Mouse (Mus musculus): Measurements from ENCODE around the gene Parva.

Gene Parva

GRCm38 (mm10) chr7:112428158-112428535 is 842 bp downstream of the Parva start:
- peak; percentile 91 to 95 for DNase-seq

DNA sequence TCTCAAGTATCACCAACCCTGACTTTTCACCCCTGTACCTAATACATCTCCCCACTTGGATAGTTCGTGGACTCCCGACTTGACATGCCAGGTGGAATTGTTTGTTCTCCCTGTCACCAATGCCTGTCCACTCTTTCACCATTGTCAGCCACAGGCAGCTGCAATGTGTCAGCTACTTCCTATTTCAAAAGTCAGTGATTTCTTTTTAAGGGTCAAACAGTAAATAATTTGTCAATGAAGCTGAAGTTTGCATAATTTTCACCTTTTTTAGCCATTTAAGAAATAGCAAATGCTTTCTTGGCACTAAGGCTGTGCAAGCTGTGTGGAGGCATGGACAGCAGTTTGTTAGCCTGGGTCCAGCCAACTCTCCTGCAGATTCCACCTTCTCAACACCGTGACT is 12.5 kb downstream of the Parva start:
- DNase-seq: no peak

- DNase-seq: peak; percentile 46 to 65
Measured at GRCm38 (mm10) chr7:112444152-112444984, 17.1 kb downstream of the Parva start.

GRCm38 (mm10) chr7:112444985-112445367 is 17.7 kb downstream of the Parva start:
- DNase-seq: no peak

DNA sequence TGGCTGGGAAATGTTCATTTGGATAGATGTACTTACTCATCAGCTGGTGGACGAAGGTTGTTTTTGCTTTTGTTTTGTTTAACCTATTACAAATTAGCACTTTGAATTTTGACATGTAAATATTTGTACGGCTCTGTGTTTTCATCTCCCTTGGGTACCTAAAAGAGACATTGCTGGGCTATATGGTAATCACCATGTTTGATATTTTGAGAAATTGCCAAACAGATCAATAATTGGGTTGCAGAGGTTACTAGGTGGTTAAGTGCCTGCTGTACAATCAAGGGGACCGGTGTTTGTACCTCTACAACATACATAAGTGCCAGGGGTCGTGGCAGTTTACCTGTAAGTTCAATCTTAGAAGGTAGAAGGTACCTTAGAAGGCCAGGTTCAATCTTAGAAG is 19.2 kb downstream of the Parva start:
- DNase-seq: no peak

DNA sequence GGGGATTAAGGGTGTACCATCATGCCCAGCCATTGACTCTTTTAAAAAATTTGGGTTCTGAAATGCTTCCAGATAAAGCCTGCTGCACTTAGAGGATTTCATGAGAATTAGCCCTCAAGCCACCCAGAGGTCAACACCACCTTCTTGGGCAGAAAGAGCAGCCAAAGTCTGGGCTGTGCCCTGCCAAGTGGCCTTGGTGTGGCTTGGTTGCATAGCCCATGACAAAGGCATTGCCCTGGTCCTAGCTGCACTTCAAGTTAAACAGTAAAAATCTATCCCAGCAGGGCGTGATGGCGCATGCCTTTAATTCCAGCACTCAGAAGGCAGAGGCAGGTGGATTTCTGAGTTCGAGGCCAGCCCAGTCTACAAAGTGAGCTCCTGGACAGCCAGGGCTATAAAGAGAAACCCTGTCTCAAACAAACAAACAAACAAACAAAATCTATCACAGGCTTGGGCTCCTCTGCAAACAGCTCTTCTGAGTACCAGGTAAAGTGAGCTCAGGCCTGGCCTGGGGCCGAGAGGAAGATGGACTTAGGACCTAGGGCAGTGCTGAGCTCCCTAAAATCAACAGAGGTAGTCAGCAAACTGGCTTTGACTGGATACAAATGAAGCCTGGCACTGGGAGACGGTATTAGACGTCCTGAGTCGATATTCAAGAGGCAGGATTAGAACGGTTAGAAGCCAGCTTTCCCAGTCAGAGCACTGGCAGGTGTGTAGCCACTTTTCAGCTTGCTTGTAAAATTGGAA is 22.8 kb downstream of the Parva start:
- DNase-seq: no peak

DNA sequence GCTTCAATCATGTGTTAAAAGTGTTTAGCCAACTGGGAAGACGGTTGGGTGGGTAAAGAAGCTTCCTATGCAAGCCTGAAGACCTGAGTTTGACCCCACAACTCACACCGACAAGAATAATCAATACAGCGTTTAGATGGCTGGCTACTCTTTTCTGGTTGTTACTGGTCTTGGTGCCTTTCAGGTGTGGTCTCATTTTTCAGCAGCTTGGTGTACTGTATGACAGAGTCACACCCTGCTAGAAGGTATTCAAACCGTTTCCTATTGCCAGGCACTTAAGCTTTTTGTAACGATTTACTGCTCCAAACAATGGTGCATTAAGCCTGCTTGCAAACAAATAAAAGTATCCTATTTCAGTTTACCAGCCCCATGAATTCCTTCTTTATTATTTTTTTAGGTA is 25.2 kb downstream of the Parva start:
- DNase-seq: no peak

GRCm38 (mm10) chr7:112453805-112454214 is 26.5 kb downstream of the Parva start:
- DNase-seq: peak in 1 of 2 experiments; percentile 37

DNA sequence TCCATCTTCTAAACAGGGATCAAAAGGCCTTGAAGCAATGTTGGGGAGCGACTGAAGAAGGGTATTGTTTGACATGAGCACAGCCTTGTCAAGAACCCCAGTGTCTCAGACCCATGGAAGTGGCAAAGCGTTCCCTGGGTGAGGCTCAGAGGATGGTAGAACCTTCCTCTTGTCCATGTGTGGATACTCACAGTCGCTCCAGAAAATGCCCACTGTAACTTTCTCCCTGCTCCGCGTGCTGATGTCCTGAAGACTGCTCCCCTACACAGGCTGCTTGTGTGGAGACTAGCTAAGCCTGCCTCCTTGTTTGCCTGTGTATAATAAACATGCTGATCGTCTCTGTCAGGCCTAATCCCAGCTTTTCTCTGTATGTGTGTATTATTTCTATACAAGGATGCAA is 27.1 kb downstream of the Parva start:
- DNase-seq: no peak

DNA sequence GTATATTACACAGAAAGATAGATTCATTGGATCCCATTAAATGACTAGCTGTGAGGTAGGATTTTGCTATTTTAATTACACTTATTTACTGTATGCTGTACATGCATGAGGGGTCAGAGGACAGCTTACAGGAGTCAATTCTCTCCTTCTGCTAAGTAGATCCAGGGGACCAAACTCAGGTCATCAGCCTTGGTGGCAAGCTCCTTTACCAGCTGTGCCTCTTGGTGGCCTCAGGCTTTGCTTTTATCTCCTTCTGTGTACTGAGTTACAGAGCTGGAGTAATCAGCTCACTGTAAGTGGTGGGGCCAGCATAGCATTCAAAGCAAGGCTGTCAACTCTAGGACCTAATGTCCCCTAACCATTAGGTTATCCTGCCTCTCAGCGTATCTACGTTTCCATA is 27.6 kb downstream of the Parva start:
- no peak for DNase-seq

DNA sequence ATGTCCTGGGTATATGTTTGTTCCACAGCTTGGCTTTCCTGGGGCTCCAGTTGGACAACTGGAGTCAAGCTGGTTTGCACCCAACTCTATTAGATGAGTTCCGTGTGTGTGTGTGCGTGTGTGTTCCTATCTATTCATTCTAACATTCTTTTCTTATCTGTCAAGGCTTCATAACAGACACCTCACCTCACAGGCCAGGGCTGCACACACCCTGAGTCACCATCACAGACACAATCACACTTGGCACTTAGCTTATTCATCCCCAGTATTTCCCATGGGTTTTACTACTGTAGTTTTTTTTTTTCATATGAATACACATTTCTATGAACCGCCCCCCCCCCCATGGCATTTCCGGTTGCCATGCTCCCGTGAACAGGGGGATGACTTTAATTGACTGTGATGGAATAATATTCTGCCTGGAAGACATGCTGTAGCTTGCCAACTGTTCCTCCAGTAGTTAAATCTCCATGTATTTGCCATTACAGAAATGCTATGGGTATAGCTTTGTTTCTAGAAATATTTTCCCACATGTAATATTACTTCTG is 28.3 kb downstream of the Parva start:
- no peak for DNase-seq

- no peak for DNase-seq
Measured at GRCm38 (mm10) chr7:112457373-112457772, 30.1 kb downstream of the Parva start.

- DNase-seq: no peak
Measured at GRCm38 (mm10) chr7:112457920-112458319, 30.6 kb downstream of the Parva start.

DNA sequence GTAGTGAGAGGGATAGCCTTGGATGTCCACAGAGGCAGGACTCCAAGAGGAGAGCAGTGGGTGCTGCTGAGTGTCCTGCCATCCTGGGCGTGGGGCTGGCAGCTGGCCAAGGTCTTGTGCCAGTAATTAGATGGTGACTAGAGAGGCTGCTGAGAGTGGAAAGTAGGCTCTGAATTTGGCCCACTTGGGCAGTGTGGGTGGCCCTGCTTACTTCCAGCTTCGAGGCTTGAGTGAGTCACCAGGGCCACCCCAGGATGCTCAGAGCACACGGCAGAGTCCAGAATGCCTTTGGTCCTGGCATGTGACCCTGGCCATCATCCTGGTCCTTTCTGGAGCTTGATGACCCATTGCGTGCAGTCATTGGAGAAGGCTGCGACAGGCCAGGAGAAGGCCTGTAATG is 31.1 kb downstream of the Parva start:
- DNase-seq: peak; percentile 37 to 55

DNA sequence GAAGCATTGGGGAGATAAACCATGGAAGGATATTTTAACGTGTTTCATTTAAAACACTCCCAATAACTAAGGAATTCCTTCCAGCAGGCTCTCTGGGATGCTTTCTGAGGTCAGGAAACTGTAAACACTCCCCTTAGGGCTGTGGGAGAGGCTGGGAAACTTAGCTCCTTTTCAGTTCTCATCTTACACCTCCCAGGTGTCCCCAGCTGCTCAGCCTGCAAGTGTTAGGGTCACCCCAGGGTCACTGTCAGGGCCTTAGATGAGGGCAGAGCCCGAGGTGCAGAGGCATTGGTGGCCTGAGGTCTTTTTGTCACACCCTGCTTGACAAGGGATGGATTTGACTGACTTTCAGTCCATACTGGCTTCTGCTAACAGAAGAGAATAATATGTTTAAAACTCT is 35.8 kb downstream of the Parva start:
- peak; percentile 63 to 73 for DNase-seq

DNA sequence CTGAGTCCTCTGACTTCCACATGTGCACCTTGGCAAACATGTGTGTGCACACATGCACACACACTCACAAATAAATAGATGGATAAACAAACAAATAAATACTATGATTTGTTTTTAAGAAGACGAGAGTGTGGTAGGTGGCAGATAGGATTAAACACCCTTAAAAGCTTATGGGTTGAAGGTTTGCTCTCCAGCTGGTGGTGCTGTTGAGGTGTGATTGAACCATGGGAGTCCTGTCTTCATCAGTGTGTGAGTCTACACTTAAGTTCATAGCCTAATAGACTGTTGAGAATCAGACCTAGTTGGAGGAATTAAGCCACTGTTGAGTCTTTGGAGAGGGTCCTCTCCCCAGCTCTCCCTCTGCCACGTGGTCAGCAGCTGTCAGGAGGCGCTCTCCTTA is 38.6 kb downstream of the Parva start:
- no peak for DNase-seq

GRCm38 (mm10) chr7:112466786-112467185 is 39.5 kb downstream of the Parva start:
- no peak for DNase-seq

- peak; percentile 84 to 90 for DNase-seq
Measured at GRCm38 (mm10) chr7:112467687-112468111, 40.4 kb downstream of the Parva start.

- DNase-seq: peak; percentile 91 to 92
Measured at GRCm38 (mm10) chr7:112469817-112470216, 42.5 kb downstream of the Parva start.

DNA sequence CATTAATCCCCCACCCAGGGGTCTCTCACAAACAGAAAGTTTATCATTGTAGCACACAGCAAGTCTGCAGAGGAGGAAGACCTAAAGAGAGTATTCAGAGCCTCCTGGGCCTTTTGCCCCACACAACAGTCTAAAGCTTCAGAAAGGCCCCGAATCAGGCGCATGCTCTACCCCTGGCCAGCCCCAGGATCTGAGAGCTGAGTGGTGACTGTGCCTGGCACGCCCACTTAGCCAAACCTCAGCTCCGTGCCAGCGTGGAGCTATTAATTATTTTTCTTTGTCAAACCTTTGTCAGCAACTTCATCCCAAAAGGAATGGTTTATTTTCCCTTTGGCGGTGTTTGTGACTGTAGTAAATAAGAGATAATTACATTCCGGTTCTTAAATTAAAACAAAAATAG is 44.0 kb downstream of the Parva start:
- DNase-seq: no peak

DNA sequence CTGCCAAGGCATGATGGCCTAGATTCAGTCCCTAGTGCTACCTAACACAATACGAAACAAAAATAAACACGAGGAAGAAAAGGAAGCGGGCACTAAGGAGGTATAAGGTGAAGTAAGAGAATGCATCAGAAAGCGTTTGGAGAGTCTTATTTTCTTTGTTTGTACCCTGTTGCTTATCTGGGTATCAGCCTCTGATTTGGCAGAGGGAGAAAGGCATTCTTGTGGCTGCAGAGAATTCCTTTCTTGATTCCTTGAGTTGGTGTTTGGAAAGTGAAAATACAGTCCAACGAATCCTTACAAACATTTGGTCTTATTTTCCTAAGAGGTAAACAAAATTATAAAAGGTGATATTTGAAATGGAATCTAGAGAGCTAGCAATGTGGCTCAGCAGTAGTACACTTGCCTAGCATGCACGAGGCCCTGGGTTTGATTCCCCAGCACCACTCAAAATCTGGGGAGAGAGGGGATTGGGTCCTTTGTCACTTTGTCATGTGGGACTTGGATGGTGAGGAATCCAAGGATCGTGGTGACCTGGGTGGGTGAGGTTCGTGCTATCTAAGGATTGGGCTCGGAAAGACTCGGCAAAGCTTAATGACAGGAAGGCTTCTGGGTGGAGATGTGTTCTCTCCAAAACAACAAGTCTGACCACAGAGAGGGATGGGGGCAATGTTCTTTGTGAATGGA is 44.9 kb downstream of the Parva start:
- no peak for DNase-seq

DNA sequence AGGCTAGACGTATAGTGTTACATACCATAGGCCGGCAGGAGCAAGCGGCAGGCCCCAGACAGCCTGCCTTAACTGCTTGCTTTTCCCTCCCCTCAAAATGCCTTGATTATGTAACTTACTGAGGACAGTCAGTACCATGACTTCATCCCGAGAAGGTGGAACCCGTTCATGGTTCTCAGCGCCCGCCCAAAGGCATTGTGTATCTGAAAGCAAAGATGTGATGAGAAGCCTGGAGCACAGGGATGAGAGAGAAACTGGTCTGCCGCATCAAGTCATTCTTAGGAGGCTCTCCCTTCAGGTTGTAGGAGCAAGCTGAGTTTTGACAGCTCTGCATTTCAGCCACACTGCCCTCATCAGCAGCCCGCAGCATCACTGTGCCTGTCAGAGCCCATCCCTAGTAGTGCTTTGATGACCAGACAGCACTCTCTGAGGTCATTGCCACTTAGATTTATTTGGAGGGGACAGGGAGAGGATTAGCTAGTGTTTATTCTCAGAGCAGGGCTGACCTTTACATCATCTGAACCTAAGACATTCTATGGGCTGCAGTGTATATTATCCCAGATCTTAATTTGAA is 45.5 kb downstream of the Parva start:
- no peak for DNase-seq
